Mouse (Mus musculus) layer of hippocampus, adult 2 months (tissue): ENCODE data around the gene Zfp704. TPM values are rescaled to one million over a fixed set of nuclear protein-coding genes. Genes with fewer than 3 reads are reported as not detected.

Experiments
- DNase-seq, 2 experiments: peaks; one replicate each; pipeline ENCODE4 v3.0.0; 2022; ENCODE audit warnings: low spot score in 2 of 2
- H3K27ac ChIP-seq: fragments of 200-600 bp; 2 replicates; pipeline ENCODE4 v1.8.1; 2022
- H3K4me3 ChIP-seq: fragments of 200-600 bp; 2 replicates; pipeline ENCODE4 v1.8.1; 2022; ENCODE audit warnings: mild to moderate bottlenecking
- CTCF ChIP-seq: fragments of 200-600 bp; conservative IDR thresholded peaks from 2 replicates; pipeline ENCODE4 v1.8.1; 2022; ENCODE audit warnings: antibody characterized with exemption, mild to moderate bottlenecking, moderate library complexity
- total RNA-seq, 2 experiments: library from RNA; stranded (reverse); gene quantifications; 2 replicates each; pipeline ENCODE4 v1.2.3; 2021

Gene Zfp704
- total RNA-seq, 2 experiments from 2014 or later: 30.6 to 34.3 TPM

DNA sequence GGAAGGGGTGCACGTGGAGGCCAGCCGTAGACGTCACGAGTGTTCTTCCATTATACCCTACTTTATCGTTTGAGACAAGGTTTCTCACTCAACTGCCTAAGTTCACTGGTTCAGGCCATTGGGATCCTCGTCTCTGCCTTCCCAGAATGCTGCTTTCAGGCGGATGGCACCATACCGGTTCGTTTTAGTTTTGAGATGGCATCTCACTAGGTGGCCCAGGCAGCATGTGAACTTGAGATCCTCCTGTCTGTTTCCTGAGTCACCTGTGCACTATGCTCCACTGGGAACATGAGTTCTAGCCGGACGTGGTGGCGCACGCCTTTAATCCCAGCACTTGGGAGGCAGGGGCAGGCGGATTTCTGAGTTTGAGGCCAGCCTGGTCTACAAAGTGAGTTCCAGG, 68.3 kb downstream of the Zfp704 start:
- H3K4me3 ChIP-seq: no peak overlapping the region
- no peak for TF ChIP-seq CTCF
- no peak for DNase-seq
- no peak overlapping the region for H3K27ac ChIP-seq

- H3K27ac ChIP-seq: no peak overlapping the region
- no peak for TF ChIP-seq CTCF
- DNase-seq: no peak
- H3K4me3 ChIP-seq: no peak overlapping the region
These were observed 71.4 kb downstream of the Zfp704 start for GRCm38 (mm10) chr3:9538510-9538909.

- DNase-seq: no peak
- Histone ChIP-seq H3K27ac (no peak overlapping the region), H3K4me3 (no peak overlapping the region)
- TF ChIP-seq CTCF: no peak
These were observed 72.0 kb downstream of the Zfp704 start for GRCm38 (mm10) chr3:9537889-9538288.

DNA sequence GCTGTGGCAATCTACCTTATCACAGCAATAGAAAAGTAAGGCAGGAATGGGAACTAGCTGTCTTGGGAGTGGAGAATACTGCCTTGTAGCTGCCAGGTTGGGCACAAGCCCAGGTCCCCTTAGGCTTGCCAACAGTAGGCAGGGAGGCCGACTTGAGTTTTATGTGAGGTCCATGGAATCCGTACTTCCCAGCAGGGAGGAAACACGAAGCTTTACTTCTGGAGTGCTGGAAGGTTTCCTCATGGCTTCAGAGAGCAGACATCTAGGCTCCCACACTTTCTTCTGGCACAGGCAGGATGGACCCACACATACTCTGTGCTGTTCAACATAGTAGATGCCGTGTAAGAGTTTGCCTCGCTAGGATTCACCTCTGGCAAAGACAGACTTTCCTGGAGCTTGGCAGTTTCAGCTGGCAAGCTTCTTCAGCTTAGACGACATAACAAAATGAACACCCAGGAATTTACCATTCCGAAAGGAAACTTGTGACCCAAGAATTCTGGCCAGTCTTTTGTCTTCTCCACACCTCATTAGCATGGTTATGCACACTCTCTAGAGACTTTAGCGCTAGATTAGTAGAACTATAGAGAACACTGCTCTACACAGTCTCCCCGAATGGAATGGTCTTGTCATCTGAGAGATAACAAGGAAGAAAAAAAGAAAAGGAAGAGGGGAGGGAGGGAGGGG, 79.6 kb downstream of the Zfp704 start:
- no peak for DNase-seq
- H3K4me3 ChIP-seq: no peak overlapping the region
- no peak for TF ChIP-seq CTCF
- H3K27ac ChIP-seq: no peak overlapping the region

DNA sequence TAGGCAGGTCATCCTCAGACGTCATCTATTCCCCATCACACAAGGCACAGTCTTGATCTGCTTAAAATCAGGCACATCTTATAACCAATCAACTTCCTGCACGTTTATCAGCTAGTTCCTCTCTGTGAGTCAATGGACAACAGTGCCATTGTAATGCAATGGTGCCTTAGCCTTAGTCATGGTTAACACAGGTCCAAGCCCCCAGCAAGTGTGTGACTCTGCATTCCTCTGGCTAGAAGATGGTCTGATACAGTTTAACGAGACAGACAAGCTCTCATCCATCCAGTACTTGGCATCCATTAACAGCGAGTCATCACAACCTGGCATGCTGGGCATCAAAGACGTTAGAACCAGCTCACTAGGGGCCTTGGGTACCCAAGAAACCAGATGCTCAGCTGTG, 85.5 kb downstream of the Zfp704 start:
- no peak overlapping the region for H3K4me3 ChIP-seq
- no peak for TF ChIP-seq CTCF
- DNase-seq: no peak
- H3K27ac ChIP-seq: no peak overlapping the region

GRCm38 (mm10) chr3:9523081-9523932, 86.6 kb downstream of the Zfp704 start:
- no peak overlapping the region for H3K4me3 ChIP-seq
- peak overlapping the region; percentile 28; the same call in 1 of the 2 replicates for H3K27ac ChIP-seq
- DNase-seq: no peak
- no peak for TF ChIP-seq CTCF

DNA sequence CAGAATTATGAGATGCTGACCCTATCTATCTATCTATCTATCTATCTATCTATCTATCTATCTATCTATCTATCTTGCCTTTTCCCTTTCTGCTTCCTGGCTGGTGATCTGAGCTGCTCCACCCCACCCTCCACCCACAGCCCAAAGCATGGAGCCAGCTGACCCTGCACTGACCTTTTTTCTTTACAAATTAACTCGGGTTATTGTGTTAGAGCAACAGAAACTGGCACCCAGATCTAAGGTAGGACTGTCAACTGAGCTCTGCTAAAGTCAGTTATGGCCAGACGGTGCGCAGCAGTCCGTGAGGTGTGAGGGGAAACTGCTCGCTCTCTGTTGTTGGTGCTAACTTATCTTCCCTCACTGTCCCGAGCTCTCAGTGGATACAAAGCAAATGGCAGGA, 87.9 kb downstream of the Zfp704 start:
- H3K27ac ChIP-seq: no peak overlapping the region
- H3K4me3 ChIP-seq: no peak overlapping the region
- TF ChIP-seq CTCF: no peak
- DNase-seq: no peak

DNA sequence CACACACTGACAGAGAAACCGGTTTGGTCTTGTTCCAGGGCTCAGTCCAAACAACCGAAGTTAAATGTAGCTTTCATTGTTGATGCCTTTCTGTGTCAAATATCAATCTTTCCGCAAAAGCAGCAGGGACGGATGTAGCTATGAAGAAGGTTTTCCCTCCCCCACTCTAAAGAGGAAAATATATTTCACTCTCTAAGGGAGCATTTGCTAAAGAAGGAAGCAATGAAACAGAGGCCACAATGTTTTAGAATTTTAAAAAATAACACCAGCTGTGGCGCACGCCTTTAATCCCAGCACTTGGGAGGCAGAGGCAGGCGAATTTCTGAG, 89.2 kb downstream of the Zfp704 start:
- H3K4me3 ChIP-seq: no peak overlapping the region
- TF ChIP-seq CTCF: no peak
- peak overlapping the region; percentile 66; the same call in 1 of the 2 replicates for H3K27ac ChIP-seq
- no peak for DNase-seq

- TF ChIP-seq CTCF: peak; percentile 27
- H3K27ac ChIP-seq: peak overlapping the region; percentile 66
- H3K4me3 ChIP-seq: no peak overlapping the region
- peak; percentile 66 to 79 for DNase-seq
These were observed 89.7 kb downstream of the Zfp704 start for GRCm38 (mm10) chr3:9520051-9520727.

- H3K27ac ChIP-seq: peak overlapping the region; percentile 66; the same call in 1 of the 2 replicates
- no peak for TF ChIP-seq CTCF
These were observed 90.4 kb downstream of the Zfp704 start for GRCm38 (mm10) chr3:9519491-9519890.

DNA sequence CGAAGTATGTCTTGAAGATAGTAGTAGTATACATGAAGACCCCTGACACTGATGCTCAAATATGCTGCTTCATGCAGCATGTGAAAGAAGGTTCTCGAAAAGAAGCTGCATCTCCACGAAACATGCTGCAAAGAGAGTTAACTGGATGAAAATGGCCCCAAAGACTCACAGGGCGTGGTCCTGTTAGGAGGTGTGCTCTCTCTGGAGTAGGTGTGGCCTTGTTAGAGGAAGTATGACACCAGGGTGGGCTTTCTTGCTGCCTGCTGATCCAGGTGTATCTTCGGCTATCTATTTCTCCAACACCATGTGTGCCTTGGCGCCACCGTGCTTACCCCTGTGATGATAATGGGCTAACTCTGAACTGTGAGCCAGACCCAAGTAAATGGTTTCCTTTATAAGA, 90.9 kb downstream of the Zfp704 start:
- no peak for DNase-seq
- H3K27ac ChIP-seq: no peak overlapping the region
- no peak for TF ChIP-seq CTCF
- no peak overlapping the region for H3K4me3 ChIP-seq

More at GRCm38 (mm10) chr3:9519491-9519890, 90.4 kb downstream of the Zfp704 start:
- H3K4me3 ChIP-seq: no peak overlapping the region
- DNase-seq: no peak

DNA sequence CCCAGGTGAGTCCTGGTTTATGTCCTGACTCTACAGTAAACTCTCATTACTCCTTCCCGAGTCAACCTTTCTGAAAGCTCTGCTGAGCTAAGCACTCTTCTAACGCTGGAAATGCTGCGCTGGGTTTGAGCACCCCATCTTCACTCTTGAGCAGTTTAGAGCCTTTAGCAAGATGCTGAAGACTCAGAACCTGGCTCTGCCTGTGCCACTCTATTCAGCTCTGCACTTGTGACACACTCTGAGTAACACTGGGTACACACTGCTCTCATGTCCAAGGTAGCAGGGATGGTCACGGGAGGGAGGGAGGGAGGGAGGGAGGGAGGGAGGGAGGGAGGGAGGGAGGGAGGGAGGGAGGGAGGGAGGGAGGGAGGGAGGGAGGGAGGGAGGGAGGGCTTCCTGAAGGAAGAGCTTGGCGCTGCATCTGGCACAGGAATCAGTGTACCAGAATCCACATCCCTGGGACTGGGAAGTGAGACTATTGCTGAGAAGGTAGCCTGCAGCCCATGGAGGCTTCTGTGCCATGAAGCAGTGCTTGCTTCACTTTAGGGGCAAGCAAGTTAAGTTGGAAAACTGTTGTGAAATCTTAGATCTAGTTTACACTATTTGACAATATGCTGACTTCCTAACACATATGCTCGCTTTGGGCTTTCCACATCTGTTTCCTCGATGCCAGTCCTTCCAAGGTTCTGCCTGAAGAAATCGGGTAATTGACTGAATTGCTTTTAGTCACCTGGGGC, 93.6 kb downstream of the Zfp704 start:
- no peak for TF ChIP-seq CTCF
- DNase-seq: no peak
- H3K27ac ChIP-seq: no peak overlapping the region
- no peak overlapping the region for H3K4me3 ChIP-seq

DNA sequence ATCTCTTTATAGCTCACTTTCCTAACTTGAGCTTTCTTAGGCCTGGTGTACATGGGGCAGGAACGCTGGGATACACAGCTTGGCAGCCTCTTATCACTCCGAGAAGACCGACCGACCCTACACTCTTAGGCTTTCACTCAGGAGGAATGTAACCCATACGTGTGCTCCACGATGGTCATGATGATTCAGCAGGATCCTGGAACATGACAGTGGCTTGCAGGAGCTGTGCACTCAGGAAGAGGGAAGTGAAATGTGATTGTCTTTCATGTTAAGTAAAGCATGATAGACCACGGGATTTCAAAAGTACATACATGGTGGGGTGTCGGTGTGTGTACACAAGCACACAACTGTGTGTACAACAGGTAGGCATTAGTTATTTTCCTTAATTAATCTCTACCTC, 94.4 kb downstream of the Zfp704 start:
- no peak for TF ChIP-seq CTCF
- Histone ChIP-seq H3K27ac (no peak overlapping the region), H3K4me3 (no peak overlapping the region)
- no peak for DNase-seq
